9 mouse cellular contexts compared by ENCODE assay signal in genomic region chr19:38775548-38775947, GRCm38 (mm10). TPM values are rescaled to one million over a fixed set of nuclear protein-coding genes. Genes with fewer than 3 reads are reported as not detected.
A peak's percentile ranks its signal among the peaks of the same experiment; 100 is the strongest.
DNase-seq lines count a peak whose midpoint lies in the region; ATAC-seq lines count a peak whose summit lies in the region.
"Had no signal": no experiment of that assay in that cellular context is flagged by ENCODE, and none has a peak within 500 bp of the region (broad histone marks: within the 10 kb centered on the region; RNA-seq: fewer than 3 reads in every experiment).

No protein-coding gene starts in this region.

- H3K36me3 ChIP-seq in kidney, embryonic 14.5 days (ENCODE audit: control insufficient read depth, insufficient read depth, low read length) = no peaks in the 10 kb centered on the region
- H3K36me3 ChIP-seq in hindbrain, embryonic 14.5 days (replicated peaks; ENCODE audit: control insufficient read depth, insufficient read depth) = no peaks in the 10 kb centered on the region

- H3K27ac ChIP-seq in kidney, embryonic 14.5 days (ENCODE audit: low read depth, low read length) = no peak overlapping the region
- no peak overlapping the region for H3K27ac ChIP-seq in hindbrain, embryonic 14.5 days

- 56% methylated on average over 4 of the region's 4 CpGs for WGBS in kidney, embryonic 14.5 days
- WGBS in hindbrain, embryonic 14.5 days = 66% methylated on average over 4 of the region's 4 CpGs

- no peaks in the 10 kb centered on the region for H3K9me3 ChIP-seq in kidney, embryonic 14.5 days (ENCODE audit: control insufficient read depth, low read length)
- no peaks in the 10 kb centered on the region for H3K9me3 ChIP-seq in hindbrain, embryonic 14.5 days (ENCODE audit: control insufficient read depth, low read length)
- H3K9me3 ChIP-seq: megakaryocyte, embryonic 14.5 days had no signal

- no peaks in the 10 kb centered on the region for H3K27me3 ChIP-seq in kidney, embryonic 14.5 days (ENCODE audit: control insufficient read depth, insufficient read depth, low read length)
- no peaks in the 10 kb centered on the region for H3K27me3 ChIP-seq in hindbrain, embryonic 14.5 days (ENCODE audit: control insufficient read depth, insufficient read depth, low read length)

- ATAC-seq in kidney, embryonic 14.5 days (ENCODE audit: low FRiP score, low TSS enrichment) = no peak
- no peak for ATAC-seq in hindbrain, embryonic 14.5 days (ENCODE audit: low FRiP score)

- H3K4me2 ChIP-seq in kidney, embryonic 14.5 days (replicated peaks; ENCODE audit: low read depth, low read length) = no peak overlapping the region
- no peak overlapping the region for H3K4me2 ChIP-seq in hindbrain, embryonic 14.5 days (replicated peaks)

- intact Hi-C loops in left cerebral cortex, postnatal 36 days (cut with DNase I) = loop anchor here (5.0 to 10.0 kb wide), 2 partner anchors 211 to 348 kb away; no protein-coding TSS in a partner anchor

- H3K4me1 ChIP-seq in kidney, embryonic 14.5 days (ENCODE audit: control insufficient read depth, insufficient read depth, low read length) = no peaks in the 10 kb centered on the region
- H3K4me1 ChIP-seq in hindbrain, embryonic 14.5 days (replicated peaks; ENCODE audit: control insufficient read depth, insufficient read depth, low read length) = no peaks in the 10 kb centered on the region
- H3K4me1 ChIP-seq: megakaryocyte, embryonic 14.5 days had no signal

- no peak overlapping the region for H3K4me3 ChIP-seq in kidney, embryonic 14.5 days (ENCODE audit: low read length)
- no peak overlapping the region for H3K4me3 ChIP-seq in hindbrain, embryonic 14.5 days (replicated peaks; ENCODE audit: low read length)
- H3K4me3 ChIP-seq: megakaryocyte, embryonic 14.5 days had no signal

- peak; percentile 59 for DNase-seq in kidney, adult 18-20 months
- DNase-seq in NIH3T3 (ENCODE audit: low read depth) = peak; percentile 81
- peak; percentile 4 for DNase-seq in c-Kit-positive CD71-positive TER-119-positive erythroid progenitor cells, embryonic 14.5 days (ENCODE audit: low spot score)
- DNase-seq in hindbrain, embryonic 14.5 days (ENCODE audit: low spot score) = peak; percentile 81
- DNase-seq in left cerebral cortex, postnatal 36 days (ENCODE audit: low spot score in 2 of 2) = peak; percentile 25 to 42
- DNase-seq in retina, embryonic 14.5 days (ENCODE audit: low spot score) = peak; percentile 67
- no peak for DNase-seq in T-cell, adult 2 months (ENCODE audit: low spot score)

- H3K9ac ChIP-seq in kidney, embryonic 14.5 days (ENCODE audit: low read depth, low read length) = no peak overlapping the region
- no peak overlapping the region for H3K9ac ChIP-seq in hindbrain, embryonic 14.5 days

RNA-seq across cellular contexts. Expression of gene Noc3l, which starts 43.5 kb away (rescaled TPM):
- polyA plus RNA-seq in kidney, embryonic 14.5 days (2014; fragmentation: Nextera tagmentation; extraction: Ambion mirVana) = 7.4 and 12.3 TPM in 2 replicates
- 5.2 and 5.3 TPM in 2 replicates for polyA plus RNA-seq in hindbrain, embryonic 14.5 days (2014; fragmentation: Nextera tagmentation; extraction: Ambion mirVana)
- total RNA-seq in left cerebral cortex, postnatal 36 days (2021) = 10 to 100 TPM; 11.9 to 14.0 TPM
